Mouse (Mus musculus) midbrain, embryonic 12.5 days (tissue): ENCODE data around the gene Gm6793. TPM values are rescaled to one million over a fixed set of nuclear protein-coding genes. Genes with fewer than 3 reads are reported as not detected.

Source experiments
- polyA plus RNA-seq: library from polyadenylated mRNA; unstranded; fragments of >200 nt; fragmentation: Nextera tagmentation; extraction: Ambion mirVana; gene quantifications from 2 replicates; pipeline ENCODE4 v1.2.1, GENCODE M21; 2016

Gene Gm6793
- polyA plus RNA-seq, 1 experiment from 2014 or later: 0.56 TPM

Other genes with a start within 250 kb of the Gm6793 start
- 182 and 192 TPM in 2 replicates for gene Cfdp1, start 160.7 kb downstream of the Gm6793 start, polyA plus RNA-seq
- 7.3 and 7.9 TPM in 2 replicates for gene Tmem170, start 138.3 kb downstream of the Gm6793 start, polyA plus RNA-seq
- gene Chst5, start 104.6 kb downstream of the Gm6793 start, polyA plus RNA-seq: 2.7 and 3.1 TPM in 2 replicates
- gene Tmem231, start 81.2 kb downstream of the Gm6793 start, polyA plus RNA-seq: 19.8 and 20.9 TPM in 2 replicates
- gene Gabarapl2, start 74.3 kb downstream of the Gm6793 start, polyA plus RNA-seq: 351 and 359 TPM in 2 replicates
- gene Adat1, start 22.7 kb downstream of the Gm6793 start, polyA plus RNA-seq: 10.1 and 12.6 TPM in 2 replicates
- 189 and 194 TPM in 2 replicates for gene Kars, start 3.7 kb downstream of the Gm6793 start, polyA plus RNA-seq
- 40.9 and 41.6 TPM in 2 replicates for gene Terf2ip, start 3.6 kb downstream of the Gm6793 start, polyA plus RNA-seq